Mouse (Mus musculus) effector memory CD4-positive, alpha-beta T cell, adult 5 months (primary cell): ENCODE data around the gene Catsperd. TPM values are rescaled to one million over a fixed set of nuclear protein-coding genes. Genes with fewer than 3 reads are reported as not detected.

Source experiments
- polyA plus RNA-seq: library from polyadenylated mRNA; unstranded; fragments of 100-300 nt; shearing (Covaris generic); gene quantifications from one replicate; pipeline ENCODE4 v1.2.1, GENCODE M21; 2017

The Catsperd gene
- 1.2 TPM for polyA plus RNA-seq

DNA sequence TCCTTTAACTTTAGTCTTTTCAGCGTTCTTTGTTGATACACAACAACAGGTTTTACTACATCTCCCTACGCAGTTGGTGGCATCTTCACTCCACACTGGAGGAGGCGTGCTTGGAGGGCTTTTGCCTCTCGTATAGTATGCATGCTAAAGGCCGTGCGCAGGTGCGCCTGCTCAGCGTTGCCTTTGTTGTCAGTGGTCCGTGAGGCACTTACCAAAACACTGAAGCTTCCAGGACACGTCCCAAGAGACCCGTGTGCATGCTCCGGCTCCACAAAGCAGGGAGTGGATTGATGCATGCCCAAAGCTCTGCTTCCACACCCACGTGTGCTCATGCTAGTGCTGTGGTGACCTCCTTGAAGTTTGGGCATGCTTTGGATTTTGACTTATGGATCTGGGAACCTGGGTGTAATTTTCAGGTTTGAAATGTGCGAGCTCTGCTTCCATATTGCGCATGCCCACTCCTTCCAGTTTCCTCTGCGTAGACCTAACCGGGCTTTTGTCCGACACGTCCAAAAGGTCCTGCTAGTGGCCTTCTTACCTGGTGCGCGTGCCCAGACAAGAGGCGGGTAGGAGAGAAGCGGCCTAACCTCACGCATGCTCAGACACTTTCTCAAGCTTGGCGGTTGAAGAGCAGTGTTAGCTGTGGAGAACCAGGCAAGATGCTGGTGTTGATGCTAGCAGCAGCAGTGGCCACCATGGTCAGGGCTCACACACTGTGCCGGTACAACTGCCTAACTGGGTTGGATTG is at the start of gene Catsperd:
Gene Catsperd, plus strand, starts transcription at position 614 of the 748 bp plus-strand sequence.

DNA sequence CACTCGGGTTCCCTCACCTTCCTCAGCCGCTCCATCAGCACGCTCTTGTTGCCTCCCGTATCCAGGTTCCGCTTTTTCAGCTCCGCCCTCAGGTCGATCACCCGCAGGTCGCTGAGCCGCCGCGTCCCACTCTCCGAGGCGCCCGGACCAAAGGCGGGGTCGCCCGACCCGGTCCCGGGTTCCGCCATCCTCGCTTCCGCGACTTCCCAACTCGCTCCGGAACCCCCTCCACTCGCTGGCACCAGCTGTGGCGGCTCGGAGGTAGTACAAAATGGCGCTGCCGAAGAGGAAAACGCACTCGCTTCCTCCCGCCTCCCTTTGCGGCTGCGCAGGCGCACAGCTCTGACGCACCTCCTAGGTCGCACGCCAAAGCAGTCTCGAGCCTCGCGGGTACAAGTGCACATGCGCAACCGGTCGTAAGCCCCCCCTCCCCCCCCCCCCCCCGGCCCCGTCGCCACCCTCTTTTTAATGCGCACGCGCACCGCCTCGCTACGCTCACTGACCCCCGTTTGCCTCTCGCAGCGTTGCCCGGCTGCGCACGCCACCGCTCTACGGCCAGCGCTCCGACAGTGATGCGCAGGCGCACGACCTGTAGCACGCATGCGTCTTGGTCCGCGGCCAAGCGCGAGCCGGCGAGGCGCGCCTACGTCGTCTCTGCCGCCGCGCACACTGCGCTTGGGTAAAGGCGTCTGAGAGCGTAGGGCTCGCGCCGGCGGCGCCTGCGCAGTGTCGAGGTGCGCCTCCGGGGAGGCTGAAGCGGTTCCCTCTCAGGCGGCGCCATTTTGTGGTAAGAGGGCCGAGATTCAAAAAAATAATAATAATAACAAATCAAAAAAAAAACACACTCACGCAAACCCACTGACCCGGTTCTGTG is 43.4 kb upstream of the Catsperd start, which contains the start of the genes Safb2 and Safb:
Gene Safb2, minus strand, starts transcription at position 329 of the 874 bp plus-strand sequence.
Gene Safb, plus strand, starts transcription at position 569 of the 874 bp plus-strand sequence.

GRCm38 (mm10) chr17:56609452-56610171 is 18.3 kb upstream of the Catsperd start, which contains the start of gene 2410015M20Rik:
TSS of gene 2410015M20Rik (minus strand) at chr17:56609771.

GRCm38 (mm10) chr17:56613236-56613844 is 14.6 kb upstream of the Catsperd start, which contains the start of gene Rpl36:
TSS of gene Rpl36 (plus strand) at chr17:56613416.

GRCm38 (mm10) chr17:56626754-56627470 is 1.0 kb upstream of the Catsperd start, which contains the start of gene Lonp1:
TSS of gene Lonp1 (minus strand) at chr17:56626887.

DNA sequence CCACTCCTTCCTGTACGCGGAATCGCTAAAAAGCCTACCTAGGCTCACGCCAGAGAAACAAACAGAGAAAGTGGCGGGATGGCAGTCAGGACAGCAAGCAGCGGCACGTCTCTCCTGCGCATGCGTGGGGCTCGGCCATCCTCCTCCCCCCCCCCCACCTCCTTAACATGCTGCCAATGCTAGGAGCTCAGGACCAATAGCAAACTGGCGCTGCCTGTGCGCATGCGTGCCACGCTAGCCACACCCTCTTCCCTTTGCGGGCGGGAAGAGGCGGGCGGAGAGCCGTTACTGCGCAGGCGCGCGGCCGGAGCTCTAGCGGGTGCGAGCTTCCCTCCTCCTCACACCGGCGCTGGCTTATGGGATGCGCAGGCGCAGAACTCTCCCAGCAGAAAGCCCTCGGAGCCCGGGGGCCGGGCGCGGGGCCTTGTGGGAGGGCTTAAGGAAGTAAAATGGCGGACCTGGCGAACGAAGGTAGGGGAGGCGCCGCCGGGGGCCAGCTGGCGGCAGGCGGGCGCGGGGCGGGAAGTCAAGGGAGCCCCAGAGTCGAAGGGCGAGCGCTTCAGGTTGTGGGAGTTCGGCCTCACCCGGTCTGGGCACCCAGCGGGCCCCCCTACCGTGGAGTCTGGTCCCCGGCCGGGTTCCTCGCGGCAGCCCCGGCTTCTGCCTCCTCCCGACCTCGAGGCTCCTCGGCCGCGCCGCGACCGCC is 45.2 kb downstream of the Catsperd start, which contains the start of gene Ranbp3:
Gene Ranbp3, plus strand, starts transcription at position 354 of the 706 bp plus-strand sequence.

Other genes starting within 250 kb of the Catsperd start
- gene Ptprs, start 151.7 kb upstream of the Catsperd start, polyA plus RNA-seq: 7.4 TPM
- not detected for gene Znrf4, start 115.7 kb upstream of the Catsperd start, polyA plus RNA-seq
- 0.40 TPM for gene Gm20219, start 73.8 kb upstream of the Catsperd start, polyA plus RNA-seq
- 215 TPM for gene Safb2, start 43.6 kb upstream of the Catsperd start, polyA plus RNA-seq
- gene Safb, start 43.3 kb upstream of the Catsperd start, polyA plus RNA-seq: 213 TPM
- gene 2410015M20Rik, start 18.4 kb upstream of the Catsperd start, polyA plus RNA-seq: 133 TPM
- 1,953 TPM for gene Rpl36, start 14.7 kb upstream of the Catsperd start, polyA plus RNA-seq
- gene Lonp1, start 1.3 kb upstream of the Catsperd start, polyA plus RNA-seq: 53.4 TPM
- 72.6 TPM for gene Ranbp3, start 45.2 kb downstream of the Catsperd start, polyA plus RNA-seq
- gene Ndufa11, start 89.6 kb downstream of the Catsperd start, polyA plus RNA-seq: 139 TPM
- 8.5 TPM for gene Vmac, start 89.9 kb downstream of the Catsperd start, polyA plus RNA-seq
- gene Nrtn, start 129.4 kb downstream of the Catsperd start, polyA plus RNA-seq: not detected
- 43.1 TPM for gene Dus3l, start 136.6 kb downstream of the Catsperd start, polyA plus RNA-seq
- gene Prr22, start 142.1 kb downstream of the Catsperd start, polyA plus RNA-seq: 0.95 TPM
- 2.5 TPM for gene Rfx2, start 202.9 kb downstream of the Catsperd start, polyA plus RNA-seq
- not detected for gene Acsbg2, start 246.3 kb downstream of the Catsperd start, polyA plus RNA-seq
- 0.14 TPM for gene 1700061G19Rik, start 247.3 kb downstream of the Catsperd start, polyA plus RNA-seq